Mouse (Mus musculus) heart, embryonic 16.5 days (tissue): ENCODE measurements around the gene Vmn1r177. TPM values are rescaled to one million over a fixed set of nuclear protein-coding genes. Genes with fewer than 3 reads are reported as not detected.
"Not testable (repeated sequence)": the region's sequence is repeated elsewhere in the genome, so short reads cannot be mapped to it uniquely, and the experiment has no call there.

ENCODE experiments used
- ATAC-seq: fragments of 200-750 bp; cut with Nextera tagmentation; replicated peaks from 2 replicates; pipeline ENCODE4 v1.8.0; 2017; ENCODE audit warnings: moderate number of reproducible peaks; ENCODE audit not compliant: insufficient read depth, low FRiP score; ENCODE audit errors: extremely low read depth
- H3K27ac ChIP-seq: fragments of 300-500 bp; sonication (generic); 2 replicates; pipeline ENCODE4 v1.5.1; 2014; ENCODE audit warnings: mild to moderate bottlenecking, low read length, control low read depth, moderate library complexity
- H3K27me3 ChIP-seq: fragments of 300-500 bp; sonication (generic); 2 replicates; pipeline ENCODE4 v1.6.1; 2014; ENCODE audit warnings: low read length, mixed read lengths; ENCODE audit not compliant: control insufficient read depth, insufficient read depth
- H3K36me3 ChIP-seq: fragments of 300-500 bp; sonication (generic); 2 replicates; pipeline ENCODE4 v1.6.1; 2014; ENCODE audit not compliant: control insufficient read depth, insufficient read depth
- H3K4me1 ChIP-seq: fragments of 300-500 bp; sonication (generic); 2 replicates; pipeline ENCODE4 v1.6.1; 2014; ENCODE audit warnings: low read length, mixed read lengths; ENCODE audit not compliant: control insufficient read depth, insufficient read depth
- H3K4me2 ChIP-seq: fragments of 300-500 bp; sonication (generic); 2 replicates; pipeline ENCODE4 v1.6.1; 2014; ENCODE audit warnings: low read depth, mild to moderate bottlenecking, control low read depth, low read length
- H3K4me3 ChIP-seq: fragments of 300-500 bp; sonication (generic); 2 replicates; pipeline ENCODE4 v1.5.1; 2014; ENCODE audit warnings: mild to moderate bottlenecking, control low read depth, low read length
- H3K9ac ChIP-seq: fragments of 300-500 bp; sonication (generic); 2 replicates; pipeline ENCODE4 v1.6.1; 2014; ENCODE audit warnings: low read length, control low read depth
- H3K9me3 ChIP-seq: fragments of 300-500 bp; sonication (generic); replicated peaks from 2 replicates; pipeline ENCODE4 v1.6.1; 2016; ENCODE audit warnings: low read length; ENCODE audit not compliant: control insufficient read depth
- WGBS: fragments of 180-500 bp; shearing (Covaris S2); extraction: QIAGEN DNeasy Blood & Tissue Kit; methylation state at CpG from one replicate; pipeline ENCODE4 v1.1.7; 2014; 5-methylcytosine and 5-hydroxymethylcytosine counted together
- polyA plus RNA-seq: library from polyadenylated mRNA; unstranded; fragments of >200 nt; fragmentation: Nextera tagmentation; extraction: Ambion mirVana; gene quantifications from 2 replicates; pipeline ENCODE4 v1.2.1, GENCODE M21; 2015

Gene Vmn1r177
- polyA plus RNA-seq: not detected in 2 replicates

GRCm38 (mm10) chr7:23866349-23866748 lies at the start of gene Vmn1r177:
Vmn1r177 (minus strand) TSS chr7:23866449.
- H3K4me1 ChIP-seq, H3K4me3 ChIP-seq, H3K36me3 ChIP-seq, H3K9ac ChIP-seq, H3K4me2 ChIP-seq, H3K27ac ChIP-seq, ATAC-seq, H3K27me3 ChIP-seq, H3K9me3 ChIP-seq: not testable (repeated sequence)
- WGBS: 11% methylated on average over 1 of the region's 1 CpGs

- Histone ChIP-seq H3K9me3 (peaks cover 16% of the 10 kb centered on the region), H3K4me2 (no peak within 1 kb of the TSS), H3K4me3 (no peak within 1 kb of the TSS), H3K9ac (no peak within 1 kb of the TSS), H3K27ac (no peak within 1 kb of the TSS), H3K36me3 (no peaks in the 10 kb centered on the region), H3K4me1 (no peaks in the 10 kb centered on the region), H3K27me3 (no peaks in the 10 kb centered on the region)
- 63% methylated on average over 1 of the region's 1 CpGs for WGBS
- ATAC-seq: no peak
Measured at GRCm38 (mm10) chr7:23891709-23892108, 25.5 kb upstream of the Vmn1r177 start, which contains the start of gene Vmn1r178. Vmn1r178 (plus strand) TSS chr7:23892009.

GRCm38 (mm10) chr7:23876918-23877317 lies 10.7 kb upstream of the Vmn1r177 start:
- 55% methylated on average over 3 of the region's 4 CpGs for WGBS
- not testable (repeated sequence) for H3K36me3 ChIP-seq, ATAC-seq, H3K4me3 ChIP-seq, H3K27ac ChIP-seq, H3K4me2 ChIP-seq, H3K27me3 ChIP-seq, H3K9me3 ChIP-seq, H3K4me1 ChIP-seq, H3K9ac ChIP-seq

GRCm38 (mm10) chr7:23837272-23837671 lies 29.0 kb downstream of the Vmn1r177 start, which contains the start of gene Vmn1r176:
Vmn1r176 (minus strand) TSS chr7:23837372.
- not testable (repeated sequence) for H3K4me2 ChIP-seq, H3K4me1 ChIP-seq, H3K36me3 ChIP-seq, H3K27ac ChIP-seq, H3K9me3 ChIP-seq, H3K27me3 ChIP-seq, H3K4me3 ChIP-seq, ATAC-seq, H3K9ac ChIP-seq
- no CpG with 5 or more reads among the region's 1 CpGs for WGBS

Other genes starting within 250 kb of the Vmn1r177 start
- gene Vmn1r171, start 235.7 kb downstream of the Vmn1r177 start, polyA plus RNA-seq: not detected in 2 replicates
- gene Vmn1r172, start 208.1 kb downstream of the Vmn1r177 start, polyA plus RNA-seq: not detected in 2 replicates
- not detected in 2 replicates for gene Vmn1r173, start 165.7 kb downstream of the Vmn1r177 start, polyA plus RNA-seq
- gene Vmn1r174, start 114.2 kb downstream of the Vmn1r177 start, polyA plus RNA-seq: not detected in 2 replicates
- gene Vmn1r175, start 55.8 kb downstream of the Vmn1r177 start, polyA plus RNA-seq: not detected in 2 replicates
- gene Vmn1r176, start 29.1 kb downstream of the Vmn1r177 start, polyA plus RNA-seq: not detected in 2 replicates
- not detected in 2 replicates for gene Vmn1r178, start 25.6 kb upstream of the Vmn1r177 start, polyA plus RNA-seq
- gene Vmn1r179, start 60.5 kb upstream of the Vmn1r177 start, polyA plus RNA-seq: not detected in 2 replicates
- not detected in 2 replicates for gene Vmn1r180, start 84.2 kb upstream of the Vmn1r177 start, polyA plus RNA-seq
- not detected in 2 replicates for gene Vmn1r181, start 108.2 kb upstream of the Vmn1r177 start, polyA plus RNA-seq
- gene V1rd19, start 135.2 kb upstream of the Vmn1r177 start, polyA plus RNA-seq: not detected in 2 replicates
- 0.01 TPM in 1 of 2 replicates, not detected in the other for gene Vmn1r183, start 186.8 kb upstream of the Vmn1r177 start, polyA plus RNA-seq
- 13.2 and 14.1 TPM in 2 replicates for gene Zfp180, start 215.5 kb upstream of the Vmn1r177 start, polyA plus RNA-seq
- gene Zfp112, start 245.9 kb upstream of the Vmn1r177 start, polyA plus RNA-seq: 5.2 and 6.0 TPM in 2 replicates